Mouse (Mus musculus) frontal cortex, postnatal 36 days (tissue): ENCODE results near the gene Ugt1a10.

ENCODE experiments used
- DNase-seq, 2 experiments: peaks; one replicate each; pipeline ENCODE4 v3.0.0; 2022; ENCODE audit warnings: low spot score in 2 of 2

Ugt1a10 gene

GRCm38 (mm10) chr1:88231803-88232499 lies 176.8 kb downstream of the Ugt1a10 start:
- DNase-seq: no peak

DNA sequence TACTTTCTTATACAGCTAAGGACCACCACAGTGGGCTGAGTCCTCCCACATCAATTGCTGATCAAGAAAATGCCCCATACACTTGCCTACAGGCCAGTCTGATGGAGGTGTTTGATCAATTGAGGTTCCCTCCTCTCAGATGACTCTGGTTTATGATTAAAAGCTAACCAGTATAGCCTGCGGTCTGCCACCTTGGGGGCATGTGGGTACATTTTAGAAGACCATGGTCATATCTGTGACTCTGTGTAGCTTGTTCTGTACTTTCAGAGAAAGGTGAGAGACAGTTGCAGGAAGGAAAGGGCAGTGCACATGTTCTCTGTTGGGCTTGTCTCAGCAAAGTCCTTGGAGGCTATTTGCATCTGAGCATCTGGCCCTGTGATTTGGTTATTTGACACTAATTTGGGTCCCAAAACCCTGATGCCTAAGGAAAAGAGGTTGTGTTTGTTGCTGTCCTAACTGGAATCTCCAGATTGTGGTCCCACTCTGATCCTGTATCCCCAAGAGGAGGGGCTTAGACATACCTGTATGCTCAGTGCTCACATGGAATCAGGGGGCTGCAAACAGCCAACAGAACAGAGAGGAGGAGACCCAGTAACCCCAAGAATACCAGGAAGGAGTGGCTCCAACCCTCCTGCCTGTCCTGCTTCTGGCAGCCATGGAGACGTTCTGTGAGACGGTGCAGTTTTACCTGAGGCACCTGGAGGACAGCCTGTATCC lies 177.6 kb downstream of the Ugt1a10 start:
- DNase-seq: no peak

DNA sequence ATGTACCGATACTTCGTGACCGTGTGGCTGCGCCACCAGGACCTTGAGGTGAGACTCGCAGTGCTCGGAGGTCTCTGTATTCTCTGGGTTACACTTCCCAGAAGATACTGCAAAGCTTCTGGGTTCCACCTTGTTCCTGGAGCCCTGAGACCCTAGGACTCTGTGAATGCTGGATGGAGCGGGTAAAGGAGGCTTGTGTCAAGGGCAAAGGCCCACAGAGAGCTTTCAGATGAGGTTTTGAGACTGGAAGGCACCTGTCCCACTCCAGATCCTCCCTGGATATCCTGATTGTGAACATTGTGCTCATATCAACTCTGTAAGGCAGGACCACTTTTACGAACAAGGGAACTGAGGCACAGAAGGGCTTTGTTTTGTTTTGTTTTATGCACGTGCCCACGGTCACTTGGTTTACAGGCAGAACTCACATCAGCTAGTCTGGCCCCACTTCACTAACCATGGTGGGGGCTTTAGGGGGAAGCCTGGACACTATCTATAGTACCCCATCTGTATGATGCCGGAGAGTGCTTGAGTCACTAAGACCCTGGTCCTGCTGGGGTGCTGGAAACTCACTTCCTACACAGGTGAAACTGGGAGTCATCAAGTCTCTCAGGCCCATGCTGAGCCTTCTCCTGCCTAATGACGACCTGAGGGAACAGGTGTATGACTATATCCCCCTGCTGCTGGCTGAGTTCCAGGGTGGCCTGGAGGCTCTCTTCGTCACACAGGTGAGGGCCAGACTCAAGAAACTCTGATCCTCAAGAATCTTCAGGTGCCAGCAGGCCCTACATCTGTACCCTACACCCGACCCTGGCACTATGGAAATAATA lies 178.4 kb downstream of the Ugt1a10 start:
- DNase-seq: no peak

DNA sequence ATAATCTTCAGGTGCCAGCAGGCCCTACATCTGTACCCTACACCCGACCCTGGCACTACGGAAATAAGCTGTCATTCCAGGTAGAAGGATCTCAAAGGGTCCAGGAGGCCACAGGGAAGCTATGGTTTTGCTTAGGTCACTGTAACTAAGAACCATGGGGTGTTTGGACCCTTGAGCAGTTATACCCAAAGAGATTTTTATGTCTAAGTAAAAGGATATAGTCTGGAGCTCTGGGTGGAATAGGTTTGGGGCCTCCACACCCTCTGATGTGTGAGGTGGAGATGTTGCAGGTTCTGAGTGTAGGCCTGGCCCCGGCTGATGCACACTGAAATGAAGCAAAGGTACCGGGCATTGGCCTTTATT lies 179.0 kb downstream of the Ugt1a10 start:
- no peak for DNase-seq

DNA sequence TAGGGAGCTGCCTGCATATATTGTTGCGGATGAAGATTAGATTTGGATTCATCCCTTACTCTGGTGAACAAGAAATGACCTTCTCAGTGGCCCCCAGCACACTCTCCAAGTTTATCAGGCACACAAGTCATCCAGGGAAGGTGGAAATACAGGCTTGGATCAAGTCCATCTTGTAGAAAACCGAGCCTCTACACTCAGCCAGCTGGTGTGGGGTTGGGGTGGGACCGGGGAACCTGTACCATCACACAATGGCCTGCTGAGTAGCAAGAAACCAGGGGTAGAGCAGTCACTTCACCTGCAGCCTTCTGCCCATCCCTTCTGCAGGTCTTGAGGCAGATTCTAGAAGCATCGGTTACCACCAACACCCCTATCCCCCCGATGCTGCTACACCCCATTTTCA lies 179.5 kb downstream of the Ugt1a10 start:
- no peak for DNase-seq

DNA sequence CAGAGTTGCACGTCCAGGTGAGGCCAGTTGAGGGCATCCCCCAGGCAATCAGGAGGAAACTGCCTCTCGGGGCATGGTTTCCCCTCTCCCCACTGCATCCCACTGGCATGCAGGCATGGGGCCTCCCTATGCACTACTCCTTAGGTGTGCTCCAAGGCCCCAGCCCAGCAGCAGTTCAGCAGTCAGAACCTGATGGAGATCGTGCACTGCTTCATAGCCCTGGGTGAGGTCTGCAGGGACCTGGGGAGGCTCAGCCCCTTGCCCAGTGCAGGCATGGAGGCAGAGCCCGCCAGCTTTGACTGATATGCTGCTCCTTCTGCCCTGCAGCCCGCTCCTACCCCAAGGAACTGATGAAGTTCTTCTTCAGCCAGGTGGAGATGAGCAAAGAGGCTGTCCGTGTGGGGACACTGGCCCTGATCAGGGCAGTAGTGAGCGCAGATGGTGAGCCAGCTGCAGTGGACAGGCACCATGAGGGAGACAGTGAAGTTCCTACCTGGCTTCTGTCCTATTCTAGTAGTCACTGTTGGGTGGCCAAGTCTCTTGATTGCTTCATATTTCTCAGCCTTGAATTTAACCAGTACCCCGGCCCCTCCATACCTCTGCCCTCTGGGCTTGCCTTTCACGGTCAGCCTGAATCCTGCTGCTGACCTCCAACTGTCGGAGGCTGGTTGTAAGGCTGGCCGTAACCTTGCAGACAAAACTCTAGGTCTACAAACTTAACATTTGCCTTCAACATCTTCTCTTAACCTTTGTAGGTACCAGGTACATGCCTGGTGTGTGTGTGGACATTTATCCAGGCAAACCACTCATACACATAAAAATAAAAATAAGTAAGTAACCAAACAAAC lies 180.1 kb downstream of the Ugt1a10 start:
- no peak for DNase-seq

DNA sequence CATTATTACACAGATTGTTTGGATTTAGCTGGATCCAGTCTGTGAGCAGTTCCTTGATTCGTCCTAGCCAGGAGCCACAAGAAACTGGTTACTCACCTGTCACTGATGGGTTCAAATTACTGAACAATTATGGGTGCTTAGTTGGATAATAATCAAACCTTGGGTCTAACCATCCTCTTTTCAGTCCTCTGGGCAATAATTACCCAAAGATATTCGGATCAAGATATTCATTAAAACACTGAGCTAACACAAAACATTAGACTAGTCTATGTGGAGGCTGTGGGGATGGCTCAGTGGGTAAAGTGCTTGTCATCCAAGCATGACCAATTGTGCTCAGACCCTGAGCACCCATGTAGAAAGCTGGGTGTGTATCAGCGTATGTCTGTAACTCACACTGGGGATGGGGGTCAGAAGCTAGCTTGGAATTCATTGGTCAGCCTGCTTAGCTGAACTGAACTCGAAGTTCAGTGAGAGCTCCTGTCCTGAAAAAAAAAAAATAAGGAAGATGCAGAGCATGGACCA lies 180.8 kb downstream of the Ugt1a10 start:
- DNase-seq: no peak

DNA sequence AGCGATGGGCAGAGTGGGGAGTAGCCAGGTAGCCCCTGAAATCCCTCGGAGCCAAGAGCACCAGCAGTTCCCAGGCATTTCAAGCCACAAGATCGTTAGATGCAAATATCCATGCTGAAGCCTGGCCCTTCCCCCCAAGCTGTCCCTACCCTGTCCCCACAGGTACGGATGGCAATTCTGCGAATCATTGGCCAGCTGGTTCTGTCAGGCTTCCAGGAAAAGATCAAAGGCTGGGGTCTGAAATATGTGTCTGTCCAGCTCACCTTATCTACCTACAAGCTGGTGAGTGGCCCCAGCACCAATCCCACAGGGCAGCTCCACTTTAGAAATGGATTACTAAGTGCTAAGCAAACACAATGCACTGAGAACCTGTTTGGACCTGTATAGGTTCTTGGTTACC lies 182.1 kb downstream of the Ugt1a10 start:
- no peak for DNase-seq

- DNase-seq: no peak
Measured at GRCm38 (mm10) chr1:88238771-88239170, 183.6 kb downstream of the Ugt1a10 start.

- no peak for DNase-seq
Measured at GRCm38 (mm10) chr1:88240072-88240471, 184.9 kb downstream of the Ugt1a10 start.

DNA sequence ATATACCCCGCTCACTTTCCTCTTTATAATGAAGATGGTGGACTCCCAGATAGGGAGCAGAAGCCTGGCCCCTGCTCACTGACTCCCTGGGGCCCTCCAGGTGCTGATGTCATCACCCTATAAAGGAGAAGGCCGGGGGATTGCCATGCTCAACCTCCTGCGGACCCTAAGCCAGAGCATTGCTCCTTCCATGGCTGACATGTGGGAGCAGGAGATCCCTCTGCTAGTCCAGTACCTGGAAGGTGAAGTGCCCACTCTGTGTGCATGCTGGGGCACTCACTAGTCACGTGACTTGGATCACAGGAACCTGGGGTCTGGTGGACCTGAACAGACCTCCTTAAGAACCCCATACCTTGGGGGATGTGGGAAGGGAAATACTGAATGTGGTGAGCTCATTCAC lies 185.4 kb downstream of the Ugt1a10 start:
- no peak for DNase-seq

- DNase-seq: no peak
Measured at GRCm38 (mm10) chr1:88243861-88244260, 188.7 kb downstream of the Ugt1a10 start.

- no peak for DNase-seq
Measured at GRCm38 (mm10) chr1:88245881-88246280, 190.7 kb downstream of the Ugt1a10 start.

GRCm38 (mm10) chr1:88246386-88246785 lies 191.2 kb downstream of the Ugt1a10 start:
- no peak for DNase-seq

DNA sequence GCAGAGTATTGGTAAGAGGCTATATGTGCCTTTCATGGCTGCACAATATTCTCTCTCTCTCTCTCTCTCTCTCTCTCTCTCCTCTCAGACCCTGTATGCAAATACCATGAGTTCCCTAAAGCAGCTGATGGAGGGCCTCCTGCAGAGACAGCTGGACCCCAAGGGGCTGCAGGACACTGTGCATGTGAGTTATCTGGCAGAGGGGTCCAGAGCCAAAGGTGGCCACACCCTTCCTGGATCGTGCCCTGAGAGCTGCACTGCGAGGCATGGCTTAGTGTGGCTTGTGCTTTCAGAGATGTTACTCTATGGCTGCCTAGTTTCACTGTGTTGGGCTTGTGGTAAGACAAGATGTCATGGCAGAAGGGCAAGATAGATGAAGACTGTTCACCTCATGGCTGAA lies 192.5 kb downstream of the Ugt1a10 start:
- no peak for DNase-seq

DNA sequence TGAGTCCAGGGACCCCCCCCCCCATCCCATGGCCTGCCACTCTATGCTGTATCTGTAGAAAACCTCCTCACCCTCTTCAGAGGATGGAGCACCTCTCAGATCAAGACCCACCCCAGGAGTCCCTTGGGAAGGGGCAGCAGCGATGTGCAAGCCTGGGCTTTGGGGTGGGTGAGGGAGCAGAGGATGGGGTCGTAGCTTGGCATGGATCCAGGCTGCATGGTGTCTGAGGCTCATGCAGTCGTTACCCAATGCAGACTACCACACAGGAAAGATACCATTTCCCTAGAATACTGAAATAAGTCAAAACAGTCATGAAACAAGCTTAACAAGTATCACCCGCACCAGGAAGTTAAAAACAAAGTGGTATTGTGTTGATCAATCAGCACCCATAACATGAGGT lies 193.5 kb downstream of the Ugt1a10 start:
- no peak for DNase-seq

DNA sequence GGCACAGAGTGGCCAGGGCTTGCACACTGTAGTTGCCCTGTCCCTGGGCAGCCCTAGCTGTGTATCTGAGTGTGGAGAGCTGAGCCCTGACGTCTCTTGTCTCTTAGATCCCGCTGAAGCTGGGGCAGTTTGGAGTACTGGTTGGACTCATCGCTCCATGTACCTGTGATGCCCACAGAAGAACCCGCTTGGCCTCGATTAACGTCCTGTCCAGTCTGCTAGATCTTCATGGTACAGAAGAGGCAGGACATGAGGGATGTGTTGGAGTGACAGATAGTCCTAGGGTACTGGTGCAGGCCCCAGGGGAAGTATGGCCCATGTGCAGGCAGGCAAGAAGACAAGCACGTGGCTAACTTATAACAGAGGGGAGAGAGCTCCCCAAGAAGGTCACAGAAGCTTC lies 194.4 kb downstream of the Ugt1a10 start:
- no peak for DNase-seq

DNA sequence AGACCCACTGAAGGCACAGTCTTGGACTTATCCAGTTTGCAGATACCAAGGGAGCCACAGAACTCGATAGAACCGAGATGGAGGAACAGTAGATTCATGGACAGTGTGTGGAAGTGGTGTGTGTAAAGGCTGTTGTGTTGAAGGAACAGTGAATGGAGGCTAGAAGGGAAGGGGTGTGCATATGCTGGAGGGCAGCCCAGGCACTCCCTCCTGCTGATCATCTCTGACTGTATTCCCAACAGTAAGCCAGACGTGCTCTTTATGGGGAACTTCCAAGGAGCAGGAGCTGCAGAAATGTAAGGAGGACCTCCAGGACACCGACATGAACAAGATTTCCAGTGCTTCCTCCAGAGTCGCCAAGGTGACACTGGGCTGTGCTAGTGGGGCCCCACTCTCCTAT lies 194.8 kb downstream of the Ugt1a10 start:
- no peak for DNase-seq

DNA sequence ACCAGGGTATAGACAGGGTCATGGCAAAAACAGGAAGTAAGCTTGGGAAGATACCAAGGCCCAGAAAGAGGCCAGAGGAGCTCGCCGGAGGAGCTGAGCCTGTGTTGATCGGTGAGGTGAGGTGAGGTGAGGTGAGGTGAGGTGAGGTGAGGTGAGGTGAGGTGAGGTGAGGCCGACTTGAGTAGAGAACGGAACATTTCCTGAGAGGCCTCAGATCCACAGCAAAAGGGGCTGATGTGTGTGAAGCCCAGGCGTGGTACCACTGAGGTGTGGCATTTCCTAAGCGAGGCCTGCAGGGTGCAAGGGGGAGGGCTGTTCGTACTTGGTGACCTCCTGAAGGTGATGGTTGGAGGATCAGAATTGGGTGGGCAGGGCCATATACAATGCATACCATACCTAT lies 197.9 kb downstream of the Ugt1a10 start:
- no peak for DNase-seq

DNA sequence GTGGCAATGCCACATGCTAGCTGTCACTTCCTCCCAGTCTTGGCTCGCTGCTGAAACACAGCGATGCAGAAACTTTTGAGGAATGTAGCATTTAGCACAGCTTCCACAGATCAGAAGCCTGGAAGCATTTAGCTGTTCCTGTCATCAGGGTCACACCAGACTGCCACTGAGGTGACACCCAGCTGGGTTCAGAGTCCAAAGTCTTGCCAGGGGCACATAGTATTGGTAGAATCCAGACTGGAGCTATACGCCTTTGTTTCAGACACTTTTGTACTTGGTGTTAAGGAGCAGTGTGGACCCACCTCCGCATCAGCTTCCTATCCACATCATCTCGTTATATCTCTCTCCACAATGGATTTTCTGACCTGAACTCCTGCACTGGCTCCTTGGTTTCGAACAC lies 198.4 kb downstream of the Ugt1a10 start:
- DNase-seq: no peak

GRCm38 (mm10) chr1:88254793-88255465 lies 199.7 kb downstream of the Ugt1a10 start:
- no peak for DNase-seq
